Mouse (Mus musculus) liver, adult 2 months (tissue): ENCODE results near the gene Rhov. TPM values are rescaled to one million over a fixed set of nuclear protein-coding genes. Genes with fewer than 3 reads are reported as not detected.
A peak's percentile ranks its signal among the peaks of the same experiment; 100 is the strongest.

Experiments used
- DNase-seq: peaks from one replicate; pipeline ENCODE4 v3.0.0-alpha.2; 2011; ENCODE audit warnings: low read depth, low spot score; ENCODE audit errors: extremely low read depth
- H3K27ac ChIP-seq: fragments of 200-500 bp; replicated peaks from 2 replicates; pipeline ENCODE4 v1.5.1; 2012; ENCODE audit warnings: low read depth, mild to moderate bottlenecking, control low read depth, inconsistent platforms, low read length; ENCODE audit not compliant: insufficient read depth
- H3K27me3 ChIP-seq: fragments of 200-500 bp; 2 replicates; pipeline ENCODE4 v1.6.1; 2012; ENCODE audit warnings: mild to moderate bottlenecking, moderate library complexity, low read length, inconsistent platforms; ENCODE audit not compliant: control insufficient read depth, insufficient read depth
- H3K36me3 ChIP-seq: fragments of 200-500 bp; 2 replicates; pipeline ENCODE4 v1.6.1; 2012; ENCODE audit warnings: low read length, inconsistent platforms; ENCODE audit not compliant: control insufficient read depth, insufficient read depth
- H3K4me1 ChIP-seq: fragments of 200-500 bp; 2 replicates; pipeline ENCODE4 v1.6.1; 2011; ENCODE audit warnings: low read length; ENCODE audit not compliant: control insufficient read depth, insufficient read depth
- H3K4me3 ChIP-seq: fragments of 200-500 bp; 2 replicates; pipeline ENCODE4 v1.5.1; 2011; ENCODE audit warnings: low read depth, mild to moderate bottlenecking, control low read depth, low read length, moderate library complexity; ENCODE audit not compliant: insufficient read depth
- H3K79me2 ChIP-seq: fragments of 200-500 bp; 2 replicates; pipeline ENCODE4 v1.6.1; 2012; ENCODE audit warnings: inconsistent platforms, mild to moderate bottlenecking, low read length, moderate library complexity; ENCODE audit not compliant: control insufficient read depth, insufficient read depth
- H3K9ac ChIP-seq: fragments of 200-500 bp; 2 replicates; pipeline ENCODE4 v1.6.1; 2012; ENCODE audit warnings: low read depth, mild to moderate bottlenecking, control low read depth, inconsistent platforms, low read length
- CTCF ChIP-seq: fragments of 200-500 bp; IDR thresholded peaks from 2 replicates; pipeline ENCODE4 v1.5.1; 2011; ENCODE audit warnings: low read depth, low read length, control low read depth
- POLR2A ChIP-seq: fragments of 200-500 bp; IDR thresholded peaks from 2 replicates; pipeline ENCODE4 v1.6.1; 2011; ENCODE audit warnings: low read length, control low read depth; ENCODE audit not compliant: insufficient read depth; ENCODE audit errors: extremely low read depth
- WGBS: fragments of 180-500 bp; shearing (Covaris S2); methylation state at CpG from one replicate; pipeline ENCODE4 v1.1.7; 2018; 5-methylcytosine and 5-hydroxymethylcytosine counted together
- polyA plus RNA-seq: library from polyadenylated mRNA; depleted of rRNA; stranded (reverse); fragments of >200 nt; gene quantifications from 2 replicates; pipeline ENCODE4 v1.2.3, GENCODE M21; 2012; rRNA removed
- total RNA-seq: library from RNA; depleted of rRNA; stranded (reverse); fragments of >200 nt; gene quantifications from 2 replicates; pipeline ENCODE4 v1.2.3, GENCODE M21; 2014; rRNA removed

Rhov gene
- total RNA-seq (not detected in 2 replicates), polyA plus RNA-seq (not detected in 2 replicates)

- Histone ChIP-seq H3K27ac (no peak within 1 kb of the TSS), H3K27me3 (peaks cover 5% of the 10 kb centered on the region; the same call in 1 of the 2 replicates), H3K79me2 (no peaks in the 10 kb centered on the region), H3K36me3 (no peaks in the 10 kb centered on the region), H3K4me3 (peak within 1 kb of the TSS; percentile 49; the same call in 1 of the 2 replicates), H3K4me1 (peaks cover 2% of the 10 kb centered on the region; the same call in 1 of the 2 replicates), H3K9ac (peak within 1 kb of the TSS; percentile 47; the same call in 1 of the 2 replicates)
- TF ChIP-seq CTCF = no peak
- no peak for TF ChIP-seq POLR2A
- 3% methylated on average over 49 of the region's 49 CpGs for WGBS
- no peak for DNase-seq
These were observed at the start of gene Rhov for GRCm38 (mm10) chr2:119270643-119271331. Rhov (minus strand) TSS chr2:119271272.

- no peak overlapping the region for H3K4me3 ChIP-seq
- TF ChIP-seq CTCF = no peak
- no peak for TF ChIP-seq POLR2A
- H3K36me3 ChIP-seq = no peaks in the 10 kb centered on the region
- H3K27me3 ChIP-seq = peaks cover 16% of the 10 kb centered on the region; the same call in 1 of the 2 replicates
- H3K79me2 ChIP-seq = no peaks in the 10 kb centered on the region
- H3K9ac ChIP-seq = no peak overlapping the region
- no peaks in the 10 kb centered on the region; the same call in 1 of the 2 replicates for H3K4me1 ChIP-seq
- no peak for DNase-seq
- 62% methylated on average over 8 of the region's 8 CpGs for WGBS
- H3K27ac ChIP-seq = peak overlapping the region; percentile 47; the same call in 1 of the 2 replicates
These were observed 49.5 kb upstream of the Rhov start for GRCm38 (mm10) chr2:119320571-119320970.

GRCm38 (mm10) chr2:119318043-119318710, 47.1 kb upstream of the Rhov start:
- H3K4me3 ChIP-seq = no peak overlapping the region
- peaks cover 3% of the 10 kb centered on the region for H3K4me1 ChIP-seq
- TF ChIP-seq CTCF = no peak
- TF ChIP-seq POLR2A = no peak
- H3K27me3 ChIP-seq = peaks cover 7% of the 10 kb centered on the region; the same call in 1 of the 2 replicates
- DNase-seq = peak; percentile 43
- WGBS = 31% methylated on average over 3 of the region's 3 CpGs
- H3K9ac ChIP-seq = no peak overlapping the region
- H3K79me2 ChIP-seq = no peaks in the 10 kb centered on the region
- no peak overlapping the region for H3K27ac ChIP-seq
- H3K36me3 ChIP-seq = no peaks in the 10 kb centered on the region

GRCm38 (mm10) chr2:119314742-119315310, 43.8 kb upstream of the Rhov start:
- DNase-seq = no peak
- Histone ChIP-seq H3K9ac (no peak overlapping the region), H3K27me3 (no peaks in the 10 kb centered on the region), H3K4me3 (no peak overlapping the region), H3K27ac (peak overlapping the region; percentile 64), H3K79me2 (no peaks in the 10 kb centered on the region), H3K36me3 (no peaks in the 10 kb centered on the region), H3K4me1 (peaks cover 7% of the 10 kb centered on the region)
- TF ChIP-seq POLR2A (no peak), CTCF (no peak)
- whole genome bisulfite sequencing = 86% methylated on average over 12 of the region's 12 CpGs

DNA sequence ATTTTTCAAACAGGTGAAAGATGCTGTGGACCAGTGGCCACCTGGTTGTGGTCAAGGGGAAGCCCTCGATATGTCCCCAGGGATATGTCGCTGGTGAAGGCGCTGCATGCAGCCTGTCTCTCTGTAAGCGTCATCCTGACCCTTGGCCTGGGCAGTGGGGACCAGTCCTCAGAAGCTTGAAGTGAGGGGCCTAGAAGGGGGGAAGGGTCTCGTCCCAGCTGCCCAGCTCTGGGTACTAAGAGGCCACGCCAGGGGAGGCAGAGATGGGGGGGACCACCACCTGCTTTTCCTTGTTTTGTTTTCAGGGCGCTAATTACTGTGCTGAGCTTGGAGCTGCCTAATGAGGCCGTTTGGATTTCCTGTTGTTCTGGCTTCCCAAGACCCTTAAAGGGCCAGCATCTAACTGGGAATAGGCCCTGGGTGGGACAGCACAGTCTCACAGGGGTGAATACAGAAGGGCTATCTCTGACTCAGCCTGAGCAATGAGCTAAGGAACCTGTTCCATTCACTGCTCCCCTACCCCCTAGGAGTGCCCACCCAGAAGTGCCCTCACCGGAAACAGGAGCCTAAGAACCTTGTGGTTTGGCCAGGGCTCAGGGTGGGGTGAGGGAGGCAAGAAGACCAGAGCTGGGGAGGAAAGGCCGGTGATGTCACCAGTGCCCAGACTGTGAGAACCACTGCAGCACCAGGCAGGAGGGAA, 42.9 kb upstream of the Rhov start:
- peak overlapping the region; percentile 64 for H3K27ac ChIP-seq

More for the DNA sequence above, 42.9 kb upstream of the Rhov start:
- H3K27me3 ChIP-seq = no peaks in the 10 kb centered on the region
- peaks cover 7% of the 10 kb centered on the region for H3K4me1 ChIP-seq
- peak overlapping the region; percentile 7; the same call in 1 of the 2 replicates for H3K9ac ChIP-seq
- TF ChIP-seq POLR2A (no peak), CTCF (no peak)
- DNase-seq = no peak
- no peak overlapping the region for H3K4me3 ChIP-seq
- 61% methylated on average over 10 of the region's 10 CpGs for WGBS
- H3K79me2 ChIP-seq = no peaks in the 10 kb centered on the region
- H3K36me3 ChIP-seq = no peaks in the 10 kb centered on the region
